Mouse (Mus musculus) megakaryocyte progenitor cell, adult 5-6 weeks (primary cell): ENCODE results near the gene Trpm2. TPM values are rescaled to one million over a fixed set of nuclear protein-coding genes. Genes with fewer than 3 reads are reported as not detected.
A peak's percentile ranks its signal among the peaks of the same experiment; 100 is the strongest.
"Not testable (repeated sequence)": the region's sequence is repeated elsewhere in the genome, so short reads cannot be mapped to it uniquely, and the experiment has no call there.

Source experiments
- ATAC-seq: replicated peaks from 2 replicates; pipeline ENCODE4 v1.8.0; 2016; ENCODE audit warnings: mild to moderate bottlenecking, moderate TSS enrichment, inconsistent platforms; ENCODE audit not compliant: poor library complexity
- total RNA-seq, 2 experiments: library from RNA; stranded (forward) in 1 of 2; stranded (reverse) in 1 of 2; fragments of 157-497, 149-512 nt in 1 of 2; fragments of 200-1000 nt in 1 of 2; gene quantifications; 2 replicates each; pipeline versions ENCODE4 v1.2.3 to v1.2.4; 2015 to 2017

Gene Trpm2
- total RNA-seq, 2 experiments from 2014 or later: 1.4 to 2.7 TPM

DNA sequence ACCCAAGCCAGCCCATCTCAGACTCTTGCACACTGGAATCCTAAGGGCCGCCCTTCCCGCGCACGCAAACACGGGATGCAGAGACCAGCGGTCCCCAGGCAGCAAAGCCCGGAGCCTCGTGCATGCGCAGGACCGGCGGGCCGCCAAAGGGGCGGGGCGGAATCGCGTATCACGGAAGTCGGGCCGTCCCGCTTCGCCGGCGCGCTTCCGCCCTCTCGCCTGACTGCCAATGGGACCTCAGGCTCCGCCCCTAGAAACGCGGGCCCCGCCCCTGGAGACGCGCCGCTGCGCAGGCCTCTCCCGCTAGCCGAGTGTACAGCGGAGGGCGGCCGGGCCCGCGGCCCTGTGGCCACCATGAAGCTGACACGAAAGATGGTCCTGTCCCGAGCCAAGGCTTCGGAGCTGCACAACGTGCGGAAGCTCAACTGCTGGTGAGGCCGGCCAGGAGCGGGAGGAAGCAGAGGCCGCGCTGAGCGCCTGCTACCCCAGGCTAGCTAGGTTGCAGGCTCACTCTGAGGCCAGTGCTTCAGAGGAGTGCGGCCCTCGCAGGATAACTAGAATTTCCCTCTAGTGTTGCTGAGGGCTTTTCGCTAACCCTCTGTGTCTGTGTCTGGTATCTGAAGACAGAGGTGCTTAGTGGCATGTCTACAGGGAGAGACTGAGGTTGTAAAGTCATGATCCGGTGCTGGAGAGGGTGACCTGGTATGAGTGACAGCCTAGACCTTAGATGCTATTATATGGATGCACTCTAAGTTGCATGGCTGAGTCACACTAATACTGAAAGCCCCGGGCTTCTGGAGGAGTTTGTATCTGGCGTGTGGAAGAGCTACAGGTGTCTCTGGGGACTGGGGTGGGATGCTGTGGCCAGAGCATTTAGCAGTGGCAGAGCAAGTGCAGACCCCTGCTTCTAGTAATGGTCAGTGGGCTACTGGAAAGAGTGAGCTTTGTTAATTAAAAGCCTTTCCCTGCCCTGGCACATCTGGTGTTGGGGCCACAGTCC lies 8.3 kb upstream of the Trpm2 start, which contains the start of gene 1810043G02Rik:
Gene 1810043G02Rik (plus strand): TSS at position 174 of the 1,000 bp plus-strand sequence.
- peak; percentile 97 for ATAC-seq

GRCm38 (mm10) chr10:77976458-77977150 lies 6.2 kb upstream of the Trpm2 start:
- ATAC-seq: no peak

- no peak for ATAC-seq
These were observed 5.3 kb upstream of the Trpm2 start for GRCm38 (mm10) chr10:77975653-77976052.

DNA sequence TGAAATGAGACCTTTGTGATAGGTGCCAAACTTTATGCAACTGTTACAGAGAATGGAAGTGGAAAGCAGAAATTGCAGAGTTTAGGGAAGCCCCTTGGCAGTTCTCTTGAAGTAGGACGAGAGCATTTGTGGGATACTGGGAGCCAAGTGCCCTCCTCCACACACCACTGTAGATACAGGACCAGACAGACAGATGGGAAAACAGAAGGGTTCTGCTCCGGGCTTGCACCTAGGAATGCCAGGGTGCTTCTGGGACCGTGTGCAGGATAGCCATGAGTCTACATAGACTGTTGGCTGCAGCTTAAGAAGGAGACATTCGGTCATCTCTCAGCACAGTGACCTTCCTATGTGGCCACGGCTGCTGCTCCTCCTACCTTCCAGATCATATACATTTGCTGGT lies 4.4 kb upstream of the Trpm2 start:
- no peak for ATAC-seq

GRCm38 (mm10) chr10:77974323-77974722 lies 4.0 kb upstream of the Trpm2 start:
- ATAC-seq: no peak

- ATAC-seq: 0 out of 2 replicates have a peak, but pooled peaks have one; percentile 15
These were observed 1.6 kb upstream of the Trpm2 start for GRCm38 (mm10) chr10:77971709-77972553.

GRCm38 (mm10) chr10:77971191-77971590 lies 828 bp upstream of the Trpm2 start:
- peak; percentile 63 for ATAC-seq

- no peak for ATAC-seq
These were observed 414 bp downstream of the Trpm2 start for GRCm38 (mm10) chr10:77969973-77970325.

DNA sequence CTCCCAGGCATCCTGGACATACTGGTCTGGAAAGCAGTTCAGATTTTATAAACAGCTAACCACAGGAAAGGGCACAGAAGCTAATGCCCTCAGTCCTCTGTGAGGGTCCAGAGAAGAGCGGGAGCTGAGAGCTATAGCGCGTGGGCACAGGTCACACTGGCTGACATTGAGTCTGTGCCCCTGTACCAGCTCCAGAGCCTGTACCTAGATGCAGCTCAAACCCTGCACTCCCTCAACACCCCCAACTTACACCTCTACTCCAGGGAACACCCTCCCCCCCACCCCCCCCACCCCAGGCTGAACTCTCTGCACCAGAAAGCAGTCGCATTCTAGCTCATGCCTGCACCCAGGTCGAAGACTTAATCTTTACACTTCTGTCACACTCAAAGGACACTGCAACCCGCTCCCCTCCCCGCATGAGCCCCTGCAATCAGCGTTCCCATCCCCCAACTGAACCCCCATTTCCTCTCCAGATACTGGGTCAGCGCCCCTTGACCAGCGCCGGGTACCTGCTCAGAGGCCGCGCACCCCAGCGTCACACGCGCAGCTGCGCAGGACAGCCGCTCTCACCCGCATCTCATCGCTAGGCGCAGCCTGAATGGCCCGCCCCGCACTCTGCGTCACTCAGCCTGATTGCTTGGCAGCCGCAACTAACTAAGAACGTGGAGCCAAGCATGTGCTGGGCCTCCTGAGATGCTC lies 940 bp downstream of the Trpm2 start:
- peak; percentile 37 for ATAC-seq

GRCm38 (mm10) chr10:77963971-77964370 lies 6.4 kb downstream of the Trpm2 start:
- ATAC-seq: peak; percentile 74

DNA sequence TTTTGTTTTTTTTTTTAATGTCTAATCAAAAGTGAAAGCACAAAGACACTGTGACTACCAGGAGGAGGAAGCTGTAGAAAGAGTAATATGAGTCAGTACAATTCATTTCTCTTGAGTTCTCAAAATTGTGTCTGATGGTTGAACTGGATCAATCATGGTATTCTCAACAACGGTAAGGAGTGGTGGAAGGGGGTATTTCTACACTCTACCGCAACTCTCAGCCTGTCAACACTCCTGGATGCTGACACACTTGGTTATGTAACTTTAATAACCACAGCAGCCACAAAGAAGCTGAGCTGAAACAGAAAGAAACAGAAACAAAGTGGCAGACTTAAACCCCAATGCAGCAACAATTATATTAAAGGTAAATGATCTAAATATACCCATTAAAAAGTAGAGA lies 7.6 kb downstream of the Trpm2 start:
- peak; percentile 89 for ATAC-seq

- ATAC-seq: not testable (repeated sequence)
These were observed 19.9 kb downstream of the Trpm2 start for GRCm38 (mm10) chr10:77950468-77950867.

DNA sequence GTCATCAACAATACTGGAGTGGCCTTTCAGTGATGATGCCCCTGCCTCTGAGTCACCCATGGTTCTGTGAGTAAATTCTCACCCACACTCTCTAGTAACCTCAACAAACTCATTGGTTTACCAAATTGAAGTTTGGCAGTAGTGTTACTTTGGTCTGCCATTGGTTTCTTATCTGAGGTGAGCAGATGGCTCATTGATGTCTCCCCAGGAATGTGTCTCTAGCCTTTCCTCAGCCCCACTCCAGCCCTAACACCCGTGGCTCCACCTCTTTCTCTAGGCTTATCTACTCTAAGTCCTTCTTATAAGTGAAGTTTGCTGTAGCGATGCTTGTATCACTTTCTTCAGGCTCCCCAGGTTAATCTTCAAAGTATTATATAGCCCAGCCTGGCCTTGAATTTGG lies 30.7 kb downstream of the Trpm2 start:
- peak; percentile 66 for ATAC-seq

- no peak for ATAC-seq
These were observed 43.0 kb downstream of the Trpm2 start for GRCm38 (mm10) chr10:77927375-77927774.

- ATAC-seq: peak; percentile 93
These were observed 44.2 kb downstream of the Trpm2 start for GRCm38 (mm10) chr10:77926140-77926539.

DNA sequence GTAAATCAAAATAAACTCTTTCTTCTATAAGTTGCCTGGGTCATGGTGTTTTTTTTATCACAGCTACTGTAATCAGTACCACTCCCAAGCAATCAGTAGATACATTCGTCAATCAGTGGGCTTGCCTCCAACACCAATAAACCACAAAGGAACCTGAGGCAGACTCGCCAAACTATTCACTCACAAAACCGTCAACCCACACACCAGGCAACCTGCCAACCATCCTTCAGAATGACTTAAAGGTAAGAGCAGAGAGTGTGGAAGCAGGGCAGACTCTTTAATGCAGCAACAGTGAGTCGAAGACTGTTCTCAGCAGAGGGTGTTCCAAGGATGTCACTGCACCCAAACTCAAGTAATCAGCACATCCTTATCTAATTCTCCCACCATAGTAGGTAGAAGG lies 47.7 kb downstream of the Trpm2 start:
- ATAC-seq: no peak

DNA sequence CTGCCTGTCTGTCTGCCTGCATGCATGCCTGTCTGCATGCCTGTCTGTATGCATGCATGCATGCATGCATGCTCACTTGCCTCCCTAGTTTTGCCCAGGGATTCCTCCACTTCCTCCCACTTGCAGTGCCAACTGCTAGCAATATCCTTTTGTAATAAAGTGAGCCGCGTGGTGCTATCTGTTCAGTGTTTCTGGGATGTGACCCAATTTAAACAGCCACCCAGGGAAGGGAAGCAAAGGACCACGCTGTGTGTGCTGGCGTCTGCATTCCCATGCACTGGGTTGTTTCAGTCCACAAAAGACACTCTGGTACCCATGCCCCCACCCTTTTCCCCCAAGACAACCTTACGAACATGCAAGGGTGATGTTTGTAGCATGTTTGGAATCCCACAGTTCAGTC lies 49.4 kb downstream of the Trpm2 start:
- no peak for ATAC-seq

- ATAC-seq: peak; percentile 85
These were observed 53.6 kb downstream of the Trpm2 start for GRCm38 (mm10) chr10:77916636-77917335.

- ATAC-seq: no peak
These were observed 57.1 kb downstream of the Trpm2 start for GRCm38 (mm10) chr10:77913292-77913691.

DNA sequence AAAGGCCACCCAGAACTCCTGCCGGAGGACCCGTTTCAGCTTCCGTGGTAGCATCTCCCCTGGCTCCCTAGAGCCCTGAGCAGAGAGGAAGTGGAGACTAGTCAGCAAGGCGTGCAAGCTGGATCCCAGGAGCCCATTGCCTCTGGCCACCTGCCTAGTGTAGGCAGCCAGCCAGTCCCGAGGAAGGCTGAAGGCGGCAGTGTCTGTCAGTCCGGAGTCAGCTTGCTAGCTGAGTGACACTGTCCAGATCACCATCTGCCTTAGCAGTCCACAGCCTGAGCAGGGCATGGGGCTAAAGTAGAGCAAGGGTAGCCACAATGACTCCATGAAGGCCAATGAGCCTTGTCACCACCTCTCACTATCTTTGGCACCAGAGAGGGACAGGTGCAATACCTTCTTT lies 57.8 kb downstream of the Trpm2 start:
- ATAC-seq: no peak
